Comparison of ENCODE assay signal across 8 mouse cellular contexts in genomic region chr12:76708956-76709794, GRCm38 (mm10). TPM values are rescaled to one million over a fixed set of nuclear protein-coding genes. Genes with fewer than 3 reads are reported as not detected.
DNase-seq lines count a peak whose midpoint lies in the region; ATAC-seq and TF ChIP-seq lines count a peak whose summit lies in the region.

No protein-coding gene starts in this region.

- DNase-seq in right cerebral cortex, adult 18-20 months: peak; percentile 18
- DNase-seq in right cerebral cortex, postnatal 25 days: no peak
- DNase-seq in gastrocnemius, postnatal 25 days: peak; percentile 83
- DNase-seq in induced T-regulatory cell, adult 2 months (ENCODE audit: low read depth): peak; percentile 13
- peak; percentile 17 for DNase-seq in liver, adult 2 months (ENCODE audit: extremely low read depth, low read depth, low spot score)
- no peak for DNase-seq in T-cell, adult 2 months (ENCODE audit: low spot score)

- no peak overlapping the region for H3K27ac ChIP-seq in liver, adult 2 months (replicated peaks; ENCODE audit: insufficient read depth, low read depth, low read length)
- no peak overlapping the region for H3K27ac ChIP-seq in midbrain, embryonic 16.5 days (ENCODE audit: low read length)

- 12% methylated on average over 34 of the region's 34 CpGs for WGBS in liver, adult 2 months
- 3% methylated on average over 32 of the region's 34 CpGs for WGBS in midbrain, embryonic 16.5 days

- TF ChIP-seq POLR2A in liver, adult 2 months (IDR thresholded peaks at IDR 0.05; ENCODE audit: extremely low read depth, insufficient read depth, low read length): no peak

- TF ChIP-seq CTCF in liver, adult 2 months (IDR thresholded peaks at IDR 0.05; ENCODE audit: low read depth, low read length): no peak

- H3K4me3 ChIP-seq in liver, adult 2 months (ENCODE audit: insufficient read depth, low read depth, low read length): peak overlapping the region; percentile 97
- H3K4me3 ChIP-seq in midbrain, embryonic 16.5 days (ENCODE audit: low read depth, low read length): peak overlapping the region; percentile 83

- peaks cover 3% of the 10 kb centered on the region; the same call in 1 of the 2 replicates for H3K4me1 ChIP-seq in liver, adult 2 months (ENCODE audit: control insufficient read depth, insufficient read depth, low read length)
- H3K4me1 ChIP-seq in midbrain, embryonic 16.5 days (ENCODE audit: control insufficient read depth, insufficient read depth, low read length): peaks cover 26% of the 10 kb centered on the region

- peak overlapping the region; percentile 63 for H3K9ac ChIP-seq in liver, adult 2 months (ENCODE audit: low read depth, low read length)
- H3K9ac ChIP-seq in midbrain, embryonic 16.5 days (ENCODE audit: low read depth, low read length): peak overlapping the region; percentile 86

- H3K9me3 ChIP-seq in midbrain, embryonic 16.5 days (replicated peaks; ENCODE audit: control insufficient read depth, low read length, poor library complexity, severe bottlenecking): no peaks in the 10 kb centered on the region

- H3K36me3 ChIP-seq in liver, adult 2 months (ENCODE audit: control insufficient read depth, insufficient read depth, low read length): no peaks in the 10 kb centered on the region
- H3K36me3 ChIP-seq in midbrain, embryonic 16.5 days (ENCODE audit: control insufficient read depth, insufficient read depth, low read length): no peaks in the 10 kb centered on the region

- peaks cover 18% of the 10 kb centered on the region for H3K27me3 ChIP-seq in liver, adult 2 months (ENCODE audit: control insufficient read depth, insufficient read depth, low read length)
- H3K27me3 ChIP-seq in midbrain, embryonic 16.5 days (ENCODE audit: control insufficient read depth, insufficient read depth, low read depth, low read length): peaks cover 16% of the 10 kb centered on the region

- no peaks in the 10 kb centered on the region for H3K79me2 ChIP-seq in liver, adult 2 months (ENCODE audit: control insufficient read depth, insufficient read depth, low read length)

- H3K4me2 ChIP-seq in midbrain, embryonic 16.5 days (ENCODE audit: low read length): peak overlapping the region; percentile 99

- peak; percentile 31 for ATAC-seq in common myeloid progenitor, adult 5-6 weeks (replicated peaks; ENCODE audit: low read depth, poor library complexity, severe bottlenecking)
- peak; percentile 60 for ATAC-seq in midbrain, embryonic 16.5 days

RNA-seq across cellular contexts. Expression of gene Sptb, which starts 1.2 kb away (rescaled TPM):
- 9.9 and 17.2 TPM in 2 replicates for total RNA-seq in common myeloid progenitor, adult 5-6 weeks (2017)
- 100 to 1,000 TPM; 121 to 125 TPM for total RNA-seq in gastrocnemius, postnatal 25 days (2021)
- total RNA-seq in liver, adult 2 months (2014; rRNA removed): 0.46 and 0.54 TPM in 2 replicates
- 0.31 and 0.43 TPM in 2 replicates for polyA plus RNA-seq in liver, adult 2 months (2012; rRNA removed)
- 4.1 and 5.1 TPM in 2 replicates for polyA plus RNA-seq in midbrain, embryonic 16.5 days (2015; fragmentation: Nextera tagmentation; extraction: Ambion mirVana)

RNA-seq across cellular contexts. Expression of gene Churc1, which starts 56.2 kb away (rescaled TPM):
- total RNA-seq in common myeloid progenitor, adult 5-6 weeks (2017): 42.0 and 45.8 TPM in 2 replicates
- total RNA-seq in gastrocnemius, postnatal 25 days (2021): 10 to 100 TPM; 60.1 to 65.8 TPM
- total RNA-seq in liver, adult 2 months (2014; rRNA removed): 94.0 and 99.2 TPM in 2 replicates
- polyA plus RNA-seq in liver, adult 2 months (2012; rRNA removed): 51.8 and 54.8 TPM in 2 replicates
- 108 and 118 TPM in 2 replicates for polyA plus RNA-seq in midbrain, embryonic 16.5 days (2015; fragmentation: Nextera tagmentation; extraction: Ambion mirVana)

RNA-seq across cellular contexts. Expression of gene Fntb, which starts 56.2 kb away (rescaled TPM):
- total RNA-seq in common myeloid progenitor, adult 5-6 weeks (2017): 4.9 and 8.7 TPM in 2 replicates
- 10 to 100 TPM; 11.3 to 13.2 TPM for total RNA-seq in gastrocnemius, postnatal 25 days (2021)
- total RNA-seq in liver, adult 2 months (2014; rRNA removed): 1.4 and 1.7 TPM in 2 replicates
- 5.2 and 6.5 TPM in 2 replicates for polyA plus RNA-seq in liver, adult 2 months (2012; rRNA removed)
- 41.6 and 42.9 TPM in 2 replicates for polyA plus RNA-seq in midbrain, embryonic 16.5 days (2015; fragmentation: Nextera tagmentation; extraction: Ambion mirVana)

Comparison
In these comparisons a context has a peak if more than half of its experiments do, and no peak if none do; other contexts are left out.
1. DNase-seq: peak in right cerebral cortex, adult 18-20 months (single experiment), gastrocnemius, postnatal 25 days (single experiment), induced T-regulatory cell, adult 2 months (single experiment) and liver, adult 2 months (single experiment); none in right cerebral cortex, postnatal 25 days (single experiment) and T-cell, adult 2 months (single experiment).